Mouse (Mus musculus) forebrain, embryonic 10.5 days (tissue): ENCODE measurements around the gene Olfr459. TPM values are rescaled to one million over a fixed set of nuclear protein-coding genes. Genes with fewer than 3 reads are reported as not detected.

Experiments used
- DNase-seq: peaks from one replicate; pipeline ENCODE4 v3.0.0-alpha.2; 2017; ENCODE audit warnings: low spot score; ENCODE audit errors: extremely low spot score
- H3K27ac ChIP-seq: fragments of 300-500 bp; sonication (generic); 2 replicates; pipeline ENCODE4 v1.5.1; 2016; ENCODE audit warnings: mild to moderate bottlenecking
- H3K27me3 ChIP-seq: fragments of 300-500 bp; sonication (generic); 2 replicates; pipeline ENCODE4 v1.6.1; 2016; ENCODE audit warnings: mild to moderate bottlenecking; ENCODE audit not compliant: poor library complexity, severe bottlenecking
- H3K36me3 ChIP-seq: fragments of 300-500 bp; sonication (generic); replicated peaks from 2 replicates; pipeline ENCODE4 v1.6.1; 2016; ENCODE audit warnings: mild to moderate bottlenecking, moderate library complexity
- H3K4me1 ChIP-seq: fragments of 300-500 bp; sonication (generic); 2 replicates; pipeline ENCODE4 v1.6.1; 2016
- H3K4me3 ChIP-seq: fragments of 300-500 bp; sonication (generic); 2 replicates; pipeline ENCODE4 v1.5.1; 2016; ENCODE audit warnings: mild to moderate bottlenecking, moderate library complexity
- H3K9me3 ChIP-seq: fragments of 300-500 bp; sonication (generic); 2 replicates; pipeline ENCODE4 v1.6.1; 2016; ENCODE audit warnings: mild to moderate bottlenecking, moderate library complexity
- WGBS: fragments of 180-500 bp; shearing (Covaris S2); methylation state at CpG from one replicate; pipeline ENCODE4 v1.1.7; 2016; 5-methylcytosine and 5-hydroxymethylcytosine counted together
- polyA plus RNA-seq: library from polyadenylated mRNA; unstranded; fragments of >200 nt; fragmentation: Nextera tagmentation; extraction: Ambion mirVana; gene quantifications from 2 replicates; pipeline ENCODE4 v1.2.1, GENCODE M21; 2016

The Olfr459 gene
- polyA plus RNA-seq, result not detected in 2 replicates

DNA sequence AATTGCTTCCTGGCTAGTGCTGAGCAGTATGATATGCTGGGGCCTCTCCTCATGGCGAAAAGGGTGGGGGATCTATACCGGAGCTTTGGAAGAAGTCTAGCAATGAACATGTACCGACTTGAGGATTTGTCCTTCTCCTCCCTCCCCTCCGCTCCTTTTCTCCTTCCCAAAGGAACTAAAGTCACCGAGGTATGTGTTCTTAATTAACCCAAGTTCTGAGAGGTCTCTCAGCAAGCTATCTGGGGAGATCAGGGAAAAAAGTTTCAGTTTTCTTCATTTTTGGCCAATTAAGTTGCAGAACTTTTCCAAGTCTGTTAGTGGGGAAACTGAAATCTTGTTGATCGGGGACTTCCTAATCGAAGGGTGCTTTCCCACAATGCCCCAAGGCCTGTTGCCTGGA lies at the start of gene Olfr459:
Gene Olfr459, minus strand, starts transcription at position 101 of the 400 bp plus-strand sequence.
- Histone ChIP-seq H3K36me3 (no peaks in the 10 kb centered on the region), H3K27ac (no peak within 1 kb of the TSS), H3K9me3 (no peaks in the 10 kb centered on the region), H3K27me3 (no peaks in the 10 kb centered on the region), H3K4me3 (no peak within 1 kb of the TSS), H3K4me1 (no peaks in the 10 kb centered on the region)
- DNase-seq, result no peak
- 83% methylated on average over 7 of the region's 7 CpGs for whole genome bisulfite sequencing

DNA sequence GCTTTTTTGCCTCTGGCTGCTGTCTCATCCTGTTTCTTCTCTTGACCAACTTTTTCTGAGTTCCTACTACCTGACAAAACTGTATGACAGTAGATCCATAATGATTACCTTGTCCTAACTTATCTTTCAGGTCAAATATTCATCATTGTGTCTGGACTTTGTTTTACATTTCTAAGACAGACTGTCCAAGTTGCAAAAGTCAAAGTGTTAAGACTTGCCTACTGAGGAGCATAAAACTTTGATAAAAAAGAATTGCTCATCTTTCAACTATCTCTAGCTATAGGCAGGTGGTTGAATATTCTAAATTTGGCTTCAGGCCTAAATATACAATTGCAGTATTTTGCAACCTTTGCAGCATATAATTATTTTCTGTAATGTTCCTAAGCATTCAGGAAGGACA lies 49.1 kb upstream of the Olfr459 start:
- Histone ChIP-seq H3K27me3 (no peaks in the 10 kb centered on the region), H3K36me3 (no peaks in the 10 kb centered on the region), H3K4me3 (no peak overlapping the region), H3K4me1 (no peaks in the 10 kb centered on the region), H3K27ac (no peak overlapping the region), H3K9me3 (no peaks in the 10 kb centered on the region)
- DNase-seq, result no peak

DNA sequence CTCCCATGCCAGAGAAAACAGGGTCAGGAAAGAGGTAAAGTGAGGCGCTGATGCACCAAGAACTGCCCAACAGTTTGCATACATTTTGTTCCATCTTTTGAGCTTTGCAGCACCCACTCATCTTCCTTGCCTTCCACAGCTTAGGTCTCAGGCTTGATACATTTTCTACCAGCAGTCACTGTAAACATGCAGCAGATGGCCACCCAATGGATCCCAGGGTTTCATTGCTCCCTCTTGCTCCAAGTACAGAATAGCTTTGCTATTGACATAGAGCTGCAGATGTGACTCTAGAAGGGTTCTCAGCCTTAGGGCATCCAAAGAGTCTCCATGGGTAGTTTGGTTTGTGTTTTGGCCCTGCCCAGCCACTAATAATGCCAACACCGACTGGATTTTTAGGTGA lies 11.7 kb upstream of the Olfr459 start:
- Histone ChIP-seq H3K9me3 (no peaks in the 10 kb centered on the region), H3K4me1 (no peaks in the 10 kb centered on the region), H3K4me3 (no peak overlapping the region), H3K36me3 (no peaks in the 10 kb centered on the region), H3K27me3 (no peaks in the 10 kb centered on the region), H3K27ac (no peak overlapping the region)
- no peak for DNase-seq
- WGBS, result 84% methylated on average over 2 of the region's 2 CpGs

DNA sequence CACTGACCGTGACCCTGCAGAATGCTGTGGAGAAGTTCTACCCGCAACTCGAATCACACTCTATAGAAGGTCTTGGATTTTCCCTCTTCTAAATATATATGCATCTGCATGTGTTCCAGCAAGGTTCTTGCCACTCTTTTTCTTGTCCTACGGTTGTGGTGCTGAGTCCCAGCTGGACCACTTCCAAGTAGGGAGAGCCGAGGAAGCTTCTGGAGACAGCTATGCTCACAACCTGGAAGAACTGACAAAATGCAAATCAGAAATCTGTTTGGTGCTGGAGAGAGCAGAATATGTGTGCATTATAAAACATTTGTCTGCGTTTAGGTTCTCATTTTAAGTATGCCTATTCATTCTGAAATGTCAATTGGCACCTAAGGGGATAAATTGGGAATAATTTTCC lies 744 bp upstream of the Olfr459 start:
- no peak overlapping the region for H3K4me3 ChIP-seq
- H3K36me3 ChIP-seq, result no peaks in the 10 kb centered on the region
- no peak for DNase-seq
- H3K9me3 ChIP-seq, result no peaks in the 10 kb centered on the region
- no peaks in the 10 kb centered on the region for H3K4me1 ChIP-seq
- no peak overlapping the region for H3K27ac ChIP-seq
- 87% methylated on average over 6 of the region's 6 CpGs for WGBS
- H3K27me3 ChIP-seq, result no peaks in the 10 kb centered on the region

DNA sequence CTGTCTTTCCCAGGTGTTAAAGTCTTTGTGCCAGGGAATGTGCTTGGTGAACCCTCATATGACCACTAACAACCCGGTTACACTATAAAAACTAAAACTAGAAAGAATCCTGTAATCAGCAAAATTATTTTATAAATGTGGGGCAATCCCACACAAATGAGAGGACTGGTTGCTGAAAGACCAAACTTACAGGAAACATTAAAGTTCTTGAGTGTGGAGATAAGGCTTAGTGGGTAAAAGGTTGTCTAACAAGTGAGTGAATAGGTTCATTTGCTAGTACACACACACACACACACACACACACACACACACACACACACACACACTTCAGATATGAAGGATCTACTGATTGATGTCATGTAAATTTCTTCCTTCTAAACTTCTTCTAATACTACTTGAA lies 5.1 kb downstream of the Olfr459 start:
- no peak overlapping the region for H3K27ac ChIP-seq
- DNase-seq, result no peak
- no peaks in the 10 kb centered on the region for H3K9me3 ChIP-seq
- no peak overlapping the region for H3K4me3 ChIP-seq
- no peaks in the 10 kb centered on the region for H3K36me3 ChIP-seq
- no peaks in the 10 kb centered on the region for H3K27me3 ChIP-seq
- no peaks in the 10 kb centered on the region for H3K4me1 ChIP-seq
- 93% methylated on average over 1 of the region's 1 CpGs for WGBS

DNA sequence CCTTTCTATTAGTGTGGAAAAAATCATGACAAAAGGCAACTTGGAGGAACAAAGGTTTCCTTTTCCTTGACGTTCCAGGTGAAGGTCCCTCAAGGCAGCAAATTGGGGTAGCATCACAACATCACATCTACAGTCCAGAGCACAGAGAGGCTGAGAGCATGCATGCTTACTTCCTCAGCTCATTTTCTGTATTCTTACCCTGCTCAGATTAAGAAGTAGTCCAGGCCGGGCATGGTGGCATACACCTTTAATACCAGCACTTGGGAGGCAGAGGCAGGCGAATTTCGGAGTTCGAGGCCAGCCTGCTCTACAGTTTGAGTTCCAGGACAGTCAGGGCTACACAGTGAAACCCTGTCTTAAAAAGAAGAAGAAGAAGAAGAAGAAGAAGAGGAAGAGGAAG lies 10.7 kb downstream of the Olfr459 start:
- H3K27ac ChIP-seq, result no peak overlapping the region
- H3K36me3 ChIP-seq, result no peaks in the 10 kb centered on the region
- no peaks in the 10 kb centered on the region for H3K27me3 ChIP-seq
- H3K4me1 ChIP-seq, result no peaks in the 10 kb centered on the region
- DNase-seq, result no peak
- no peaks in the 10 kb centered on the region for H3K9me3 ChIP-seq
- no peak overlapping the region for H3K4me3 ChIP-seq
- 89% methylated on average over 5 of the region's 5 CpGs for WGBS

DNA sequence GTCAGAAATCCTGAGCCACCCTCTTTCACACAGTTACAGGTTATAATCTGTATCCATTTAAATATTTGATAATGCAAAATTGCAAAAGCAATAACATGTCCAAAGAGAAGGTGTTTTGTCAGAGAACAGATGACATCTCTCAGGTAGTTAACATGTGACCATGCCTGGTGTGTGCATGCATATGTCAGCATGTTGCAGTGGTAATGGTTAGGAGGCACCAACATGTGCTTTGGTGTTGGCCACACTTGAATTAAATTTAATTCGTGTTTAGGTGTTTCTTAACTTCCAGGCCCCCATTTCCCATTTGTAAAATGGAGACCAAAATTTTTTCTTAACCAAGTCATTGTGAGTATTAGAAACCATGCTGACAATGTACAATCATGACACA lies 12.6 kb downstream of the Olfr459 start:
- Histone ChIP-seq H3K4me3 (no peak overlapping the region), H3K36me3 (no peaks in the 10 kb centered on the region), H3K4me1 (no peaks in the 10 kb centered on the region), H3K27ac (no peak overlapping the region), H3K27me3 (no peaks in the 10 kb centered on the region), H3K9me3 (no peaks in the 10 kb centered on the region)
- 68% methylated on average over 1 of the region's 1 CpGs for WGBS
- DNase-seq, result no peak

DNA sequence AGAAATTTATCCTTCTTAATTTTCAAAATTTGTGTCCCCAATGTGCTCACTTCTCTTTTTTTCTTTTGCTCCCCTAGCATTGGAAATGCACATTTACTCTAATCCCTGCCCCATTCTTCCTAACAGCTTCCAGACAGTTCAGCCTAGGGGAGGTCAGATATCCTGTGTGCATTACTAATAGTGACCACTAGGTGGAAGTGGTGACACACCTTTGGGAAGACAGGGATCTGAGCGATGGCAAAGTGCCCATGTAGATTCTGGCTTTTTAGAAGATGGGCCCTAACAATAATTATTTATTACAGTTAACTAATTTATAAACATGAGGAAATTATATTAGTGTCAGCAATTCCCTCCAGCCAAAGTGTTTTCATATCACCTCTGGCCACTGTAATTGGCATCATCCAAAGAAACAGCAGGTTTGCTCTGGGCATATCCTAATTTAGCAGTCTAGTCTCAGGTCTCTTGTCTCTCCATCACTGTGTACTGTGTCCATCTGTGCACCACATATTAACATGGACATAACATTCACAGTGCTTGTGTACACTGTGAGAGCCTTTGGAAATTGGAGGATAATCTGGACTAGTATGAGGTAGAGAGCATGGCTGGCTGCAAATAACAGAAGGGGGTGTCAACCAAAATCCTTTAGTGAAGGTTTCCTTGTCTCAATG lies 13.1 kb downstream of the Olfr459 start:
- DNase-seq, result no peak
- no peaks in the 10 kb centered on the region for H3K4me1 ChIP-seq
- no peaks in the 10 kb centered on the region for H3K9me3 ChIP-seq
- no peaks in the 10 kb centered on the region for H3K27me3 ChIP-seq
- no peaks in the 10 kb centered on the region for H3K36me3 ChIP-seq
- no peak overlapping the region for H3K27ac ChIP-seq
- WGBS, result 13% methylated on average over 1 of the region's 1 CpGs
- H3K4me3 ChIP-seq, result no peak overlapping the region

DNA sequence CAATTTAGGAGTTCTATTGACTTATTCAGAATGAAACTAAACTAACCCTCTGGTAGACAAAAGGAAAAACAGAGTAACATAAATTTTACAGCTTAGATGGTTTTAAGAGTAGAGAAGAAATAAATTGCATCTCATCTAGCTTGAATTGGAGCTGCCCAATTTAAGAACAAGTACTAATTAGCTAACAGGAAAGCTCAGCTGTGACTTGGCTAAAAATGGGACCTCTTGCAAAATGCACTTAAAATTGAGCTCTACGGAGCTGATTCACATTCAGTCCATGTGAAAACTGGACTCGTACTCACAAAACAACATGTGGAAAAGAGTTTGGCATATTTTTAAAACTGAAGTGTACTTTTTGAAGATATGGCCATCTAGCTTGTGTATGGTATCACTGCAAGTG lies 15.4 kb downstream of the Olfr459 start:
- Histone ChIP-seq H3K4me1 (no peaks in the 10 kb centered on the region), H3K27me3 (no peaks in the 10 kb centered on the region), H3K36me3 (no peaks in the 10 kb centered on the region), H3K27ac (no peak overlapping the region), H3K9me3 (no peaks in the 10 kb centered on the region), H3K4me3 (no peak overlapping the region)
- 92% methylated on average over 2 of the region's 2 CpGs for WGBS
- no peak for DNase-seq

DNA sequence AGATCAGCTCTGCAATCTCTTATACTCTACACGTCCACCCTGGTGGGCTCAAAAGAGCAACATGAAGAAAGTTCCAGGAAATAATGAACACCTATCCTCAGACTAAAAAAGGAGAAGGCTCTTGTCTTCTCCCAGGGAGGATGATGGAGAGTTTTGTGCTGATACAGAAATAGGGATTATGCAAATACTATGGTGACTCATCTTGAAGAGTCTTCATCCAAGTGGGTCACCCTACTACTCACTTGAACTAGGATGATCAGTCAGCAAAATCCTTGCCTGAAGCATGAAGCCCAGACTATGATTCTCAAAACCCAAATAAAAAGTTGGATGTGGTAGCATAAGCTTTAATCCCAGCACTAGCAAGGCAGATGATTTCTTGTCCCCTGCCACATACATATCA lies 16.6 kb downstream of the Olfr459 start:
- no peaks in the 10 kb centered on the region for H3K27me3 ChIP-seq
- H3K36me3 ChIP-seq, result no peaks in the 10 kb centered on the region
- no peak overlapping the region for H3K27ac ChIP-seq
- no peak overlapping the region for H3K4me3 ChIP-seq
- DNase-seq, result no peak
- WGBS, result 87% methylated on average over 1 of the region's 1 CpGs
- no peaks in the 10 kb centered on the region for H3K9me3 ChIP-seq
- no peaks in the 10 kb centered on the region for H3K4me1 ChIP-seq

DNA sequence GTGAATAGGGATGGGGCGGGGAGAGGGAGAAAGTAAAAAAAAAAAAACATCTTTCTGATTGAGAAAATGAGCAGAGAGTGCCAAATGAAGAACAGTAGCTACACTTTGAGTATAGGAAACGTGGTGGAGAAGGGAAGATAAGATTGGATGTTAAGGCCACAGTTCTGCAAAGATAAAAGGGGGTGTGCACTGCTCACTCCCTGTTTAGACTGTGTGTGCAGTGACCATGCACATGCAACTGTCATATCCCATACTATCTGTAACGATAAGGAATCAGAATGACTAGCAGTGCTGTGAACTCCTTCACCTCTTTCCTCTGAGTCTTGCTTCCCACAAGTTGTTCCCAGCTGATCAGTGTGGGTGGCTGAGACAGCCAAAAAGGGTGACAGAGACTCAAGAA lies 17.8 kb downstream of the Olfr459 start:
- no peaks in the 10 kb centered on the region for H3K4me1 ChIP-seq
- H3K36me3 ChIP-seq, result no peaks in the 10 kb centered on the region
- H3K27me3 ChIP-seq, result no peaks in the 10 kb centered on the region
- no peak overlapping the region for H3K4me3 ChIP-seq
- H3K9me3 ChIP-seq, result no peaks in the 10 kb centered on the region
- H3K27ac ChIP-seq, result no peak overlapping the region
- no peak for DNase-seq
- WGBS, result 84% methylated on average over 3 of the region's 3 CpGs

DNA sequence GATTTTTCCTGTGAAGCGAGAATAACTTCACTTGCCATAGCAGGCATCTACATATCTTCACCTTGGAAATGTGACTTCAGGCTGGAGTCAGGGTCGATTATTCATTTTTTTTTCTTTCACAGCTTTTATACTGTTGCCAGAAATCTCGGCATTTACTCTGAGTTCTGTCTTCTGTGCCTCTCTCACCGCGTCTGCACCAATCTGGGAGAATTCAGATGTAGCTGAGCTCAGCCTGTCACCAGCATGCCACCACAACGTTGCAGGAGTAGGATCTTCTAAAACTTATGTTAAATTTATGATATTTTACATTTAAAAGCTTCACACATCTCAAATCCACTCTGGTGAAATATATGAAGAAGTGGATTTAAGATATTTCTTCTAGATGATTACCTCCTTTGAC lies 20.4 kb downstream of the Olfr459 start:
- H3K27ac ChIP-seq, result no peak overlapping the region
- no peaks in the 10 kb centered on the region for H3K4me1 ChIP-seq
- H3K4me3 ChIP-seq, result no peak overlapping the region
- H3K27me3 ChIP-seq, result no peaks in the 10 kb centered on the region
- no peak for DNase-seq
- WGBS, result 79% methylated on average over 6 of the region's 6 CpGs
- no peaks in the 10 kb centered on the region for H3K36me3 ChIP-seq
- no peaks in the 10 kb centered on the region for H3K9me3 ChIP-seq

DNA sequence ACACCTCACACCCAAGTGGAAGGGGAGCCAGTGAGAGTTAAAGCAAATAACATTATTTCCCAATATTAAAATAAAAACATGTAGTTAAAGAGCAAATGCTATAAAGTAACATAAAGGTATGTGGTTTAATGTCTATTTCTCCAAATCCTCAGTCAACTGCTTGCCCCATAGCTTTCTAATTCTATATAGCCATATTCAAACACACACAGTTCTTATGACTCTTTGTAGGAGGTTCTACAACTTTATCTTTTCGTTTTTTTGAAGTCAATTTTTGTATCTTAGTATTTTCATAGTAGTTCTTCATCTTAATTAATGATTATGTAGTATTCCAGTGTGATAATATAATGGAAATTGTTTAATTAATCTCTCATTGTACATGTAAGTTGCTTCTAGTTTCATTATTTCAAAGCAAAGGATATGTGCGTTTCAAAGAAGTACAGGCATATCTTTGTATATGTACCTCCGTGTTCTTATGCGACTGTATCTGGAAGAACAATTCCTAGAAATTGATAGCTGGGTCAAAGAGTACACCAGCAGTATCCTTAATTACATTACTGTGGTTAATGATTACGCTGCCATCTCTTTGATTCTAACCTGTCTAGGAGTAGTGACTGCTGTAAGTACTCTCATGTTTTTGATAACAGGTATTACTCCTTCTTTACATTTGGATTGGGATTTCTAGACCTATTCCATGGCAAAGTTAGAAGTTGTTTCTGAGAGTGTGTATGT lies 30.1 kb downstream of the Olfr459 start:
- 78% methylated on average over 5 of the region's 5 CpGs for WGBS
- no peak overlapping the region for H3K4me3 ChIP-seq
- no peak overlapping the region for H3K27ac ChIP-seq
- no peak for DNase-seq
- H3K9me3 ChIP-seq, result no peaks in the 10 kb centered on the region
- H3K36me3 ChIP-seq, result no peaks in the 10 kb centered on the region
- no peaks in the 10 kb centered on the region for H3K4me1 ChIP-seq
- H3K27me3 ChIP-seq, result no peaks in the 10 kb centered on the region
